Mouse (Mus musculus): ENCODE measurements around the gene Gm42791. TPM values are rescaled to one million over a fixed set of nuclear protein-coding genes. Genes with fewer than 3 reads are reported as not detected.

Gene Gm42791
- polyA plus RNA-seq, 1 experiment = not detected

DNA sequence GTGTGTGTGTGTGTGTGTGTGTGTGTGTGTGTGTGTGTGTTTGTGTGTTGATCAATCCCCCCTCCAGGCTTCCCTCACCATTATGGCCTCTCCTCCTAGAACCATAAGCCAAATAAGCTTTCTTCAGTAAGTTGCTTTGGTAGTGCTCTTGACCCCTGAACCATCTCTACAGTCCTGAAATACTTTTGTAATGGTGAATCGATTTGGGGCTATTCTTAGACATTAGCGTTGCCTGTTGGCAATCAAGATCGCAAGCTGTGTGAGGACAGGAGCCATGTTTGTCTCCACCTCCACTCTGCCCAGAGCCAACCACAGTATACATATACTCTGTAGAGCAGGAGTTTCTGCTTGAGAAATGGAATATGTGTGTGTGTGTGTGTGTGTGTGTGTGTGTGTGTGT, 14.2 kb upstream of the Gm42791 start:
- no peak for TF ChIP-seq CTCF (IDR thresholded peaks at IDR 0.05; ENCODE audit: control insufficient read depth, insufficient read depth, insufficient replicate concordance, low read depth, low read length)
- TF ChIP-seq POLR2A (IDR thresholded peaks at IDR 0.05; ENCODE audit: control insufficient read depth, low read depth, low read length) = no peak
- H3K27ac ChIP-seq (ENCODE audit: control insufficient read depth, insufficient read depth, low read depth, low read length) = no peak overlapping the region
- H3K36me3 ChIP-seq (ENCODE audit: control insufficient read depth, insufficient read depth, low read length) = no peaks in the 10 kb centered on the region
- no peaks in the 10 kb centered on the region for H3K27me3 ChIP-seq (ENCODE audit: control insufficient read depth, insufficient read depth, low read length)
- H3K4me3 ChIP-seq (ENCODE audit: control insufficient read depth, low read depth, low read length) = no peak overlapping the region
- peaks cover 2% of the 10 kb centered on the region for H3K4me1 ChIP-seq (ENCODE audit: control insufficient read depth, insufficient read depth, low read length)

DNA sequence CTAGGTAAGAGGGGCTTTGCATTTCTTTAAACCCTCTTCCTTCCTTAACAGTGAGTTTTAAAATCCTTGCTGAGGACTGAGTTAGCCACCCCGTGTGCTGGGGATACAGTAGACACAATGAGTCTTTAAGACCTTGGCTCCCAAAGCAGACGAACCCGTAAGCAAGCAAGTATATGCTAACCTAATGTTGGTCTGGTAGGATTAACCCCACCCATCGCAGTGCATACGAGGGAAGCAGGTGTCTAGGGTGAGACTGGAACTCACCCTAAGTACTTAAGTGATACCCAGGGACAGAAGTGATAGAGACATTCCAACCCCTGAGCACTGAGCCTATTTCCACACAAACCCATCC, 12.3 kb upstream of the Gm42791 start:
- no peak for TF ChIP-seq POLR2A (IDR thresholded peaks at IDR 0.05; ENCODE audit: control insufficient read depth, low read depth, low read length)
- TF ChIP-seq CTCF (IDR thresholded peaks at IDR 0.05; ENCODE audit: control insufficient read depth, insufficient read depth, insufficient replicate concordance, low read depth, low read length) = no peak
- peaks cover 2% of the 10 kb centered on the region for H3K4me1 ChIP-seq (ENCODE audit: control insufficient read depth, insufficient read depth, low read length)
- H3K4me3 ChIP-seq (ENCODE audit: control insufficient read depth, low read depth, low read length) = no peak overlapping the region
- peak overlapping the region; percentile 62 for H3K27ac ChIP-seq (ENCODE audit: control insufficient read depth, insufficient read depth, low read depth, low read length)
- H3K27me3 ChIP-seq (ENCODE audit: control insufficient read depth, insufficient read depth, low read length) = no peaks in the 10 kb centered on the region
- no peaks in the 10 kb centered on the region for H3K36me3 ChIP-seq (ENCODE audit: control insufficient read depth, insufficient read depth, low read length)

DNA sequence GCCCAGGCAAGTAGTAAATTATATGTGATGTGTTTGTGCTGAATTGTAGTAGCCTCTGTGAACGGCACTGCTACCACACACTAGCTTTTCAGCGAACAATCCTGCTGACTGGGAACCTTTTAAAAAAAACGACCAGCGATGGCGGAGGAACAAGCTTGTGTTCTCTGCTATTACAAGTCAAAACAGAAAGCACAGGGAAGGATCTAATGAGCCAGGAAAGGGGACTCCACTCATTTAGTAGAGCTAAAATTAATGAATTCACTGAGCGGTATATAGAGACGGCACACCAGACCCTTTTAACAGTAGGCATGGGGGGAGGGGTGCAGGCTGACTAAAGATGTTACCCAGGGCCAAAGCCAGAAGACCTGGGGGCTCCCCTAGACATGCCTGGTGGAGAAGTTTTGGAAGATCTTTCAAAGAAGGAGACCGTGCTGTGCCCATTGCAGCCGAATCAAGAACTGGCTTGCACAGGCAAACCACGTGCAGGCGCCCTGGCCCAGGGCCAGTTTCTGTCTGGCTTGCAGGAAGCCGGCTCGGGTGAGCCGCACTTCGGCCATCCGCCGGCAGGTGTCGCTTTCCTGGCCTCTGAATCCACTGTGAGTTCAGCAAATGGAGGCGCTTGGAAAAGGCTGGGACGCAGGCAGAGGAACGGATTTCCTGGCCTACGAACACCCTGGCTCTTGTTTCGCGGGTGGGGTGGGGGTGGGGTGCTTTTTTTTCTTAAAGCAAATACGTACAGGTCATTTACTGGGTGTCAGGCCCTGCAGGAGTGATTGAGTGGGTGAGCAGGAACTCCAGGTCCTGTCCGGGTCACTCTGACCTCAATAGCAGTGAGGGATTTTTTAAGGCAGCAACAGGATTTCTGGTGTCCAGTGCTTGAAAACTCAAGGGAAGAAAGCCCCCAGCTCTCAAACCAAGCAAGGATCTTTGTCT, 11.7 kb upstream of the Gm42791 start:
- H3K4me1 ChIP-seq (ENCODE audit: control insufficient read depth, insufficient read depth, low read length) = peaks cover 2% of the 10 kb centered on the region
- peak overlapping the region; percentile 58 for H3K27ac ChIP-seq (ENCODE audit: control insufficient read depth, insufficient read depth, low read depth, low read length)
- no peaks in the 10 kb centered on the region for H3K27me3 ChIP-seq (ENCODE audit: control insufficient read depth, insufficient read depth, low read length)
- no peaks in the 10 kb centered on the region for H3K36me3 ChIP-seq (ENCODE audit: control insufficient read depth, insufficient read depth, low read length)
- 0 out of 2 replicates have a peak, but pooled peaks have one; percentile 34 for TF ChIP-seq POLR2A (IDR thresholded peaks at IDR 0.05; ENCODE audit: control insufficient read depth, low read depth, low read length)
- peak; percentile 85 for TF ChIP-seq CTCF (IDR thresholded peaks at IDR 0.05; ENCODE audit: control insufficient read depth, insufficient read depth, insufficient replicate concordance, low read depth, low read length)
- H3K4me3 ChIP-seq (ENCODE audit: control insufficient read depth, low read depth, low read length) = peak overlapping the region; percentile 7

DNA sequence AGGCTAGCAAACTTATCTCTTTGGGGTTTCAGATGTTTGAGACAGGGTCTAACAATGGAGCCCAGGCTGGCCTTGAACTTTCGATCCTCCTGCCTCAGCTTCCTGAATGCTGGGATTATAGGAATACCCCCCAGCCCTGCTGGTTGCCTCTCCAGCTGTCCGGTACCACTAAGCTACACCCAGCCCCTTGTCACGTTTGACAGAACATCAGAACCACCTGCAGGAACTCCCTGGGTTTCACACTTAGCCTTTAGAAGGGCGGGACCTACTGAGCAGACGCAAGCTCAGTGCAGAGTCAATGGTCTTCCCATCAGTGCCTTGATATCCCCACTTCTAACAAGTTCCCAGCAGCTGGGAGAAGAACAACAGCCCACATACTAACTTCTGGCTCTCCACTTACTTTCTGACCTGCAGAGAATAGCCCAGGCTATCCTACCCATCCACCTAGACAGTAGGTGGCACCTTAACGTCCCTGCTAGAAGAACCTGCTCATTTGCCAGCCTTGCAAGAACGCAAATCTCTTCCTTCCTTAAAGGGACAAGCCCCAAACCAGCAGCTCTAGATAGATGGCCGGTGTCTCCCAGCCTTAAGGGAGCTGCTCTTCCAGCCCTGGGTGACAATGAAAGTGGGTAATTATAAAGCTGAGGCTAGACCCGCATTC, 10.9 kb upstream of the Gm42791 start:
- TF ChIP-seq CTCF (IDR thresholded peaks at IDR 0.05; ENCODE audit: control insufficient read depth, insufficient read depth, insufficient replicate concordance, low read depth, low read length) (no peak), POLR2A (IDR thresholded peaks at IDR 0.05; ENCODE audit: control insufficient read depth, low read depth, low read length) (no peak)
- Histone ChIP-seq H3K36me3 (ENCODE audit: control insufficient read depth, insufficient read depth, low read length) (no peaks in the 10 kb centered on the region), H3K27me3 (ENCODE audit: control insufficient read depth, insufficient read depth, low read length) (no peaks in the 10 kb centered on the region), H3K4me1 (ENCODE audit: control insufficient read depth, insufficient read depth, low read length) (peaks cover 2% of the 10 kb centered on the region), H3K4me3 (ENCODE audit: control insufficient read depth, low read depth, low read length) (no peak overlapping the region), H3K27ac (ENCODE audit: control insufficient read depth, insufficient read depth, low read depth, low read length) (peak overlapping the region; percentile 58)

DNA sequence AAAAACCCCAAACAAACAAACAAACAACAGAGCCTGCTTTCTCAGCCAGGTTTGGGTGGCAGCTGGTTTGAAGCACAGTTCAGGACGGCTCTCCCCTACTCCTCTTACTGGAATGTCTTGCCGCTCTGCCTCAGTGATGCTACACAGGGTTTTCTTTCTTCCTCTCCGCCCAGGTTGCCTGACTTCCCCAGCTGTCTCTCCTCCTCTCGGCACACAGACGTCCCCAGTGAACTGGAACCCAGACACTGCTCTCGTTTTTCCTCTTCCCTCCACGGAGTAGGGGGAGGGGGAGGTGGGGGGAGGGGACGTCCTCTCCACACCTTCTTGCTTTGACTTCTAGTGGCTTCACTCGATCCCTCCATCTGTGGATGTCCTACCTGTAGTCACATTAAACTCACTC, 10.1 kb upstream of the Gm42791 start:
- H3K27me3 ChIP-seq (ENCODE audit: control insufficient read depth, insufficient read depth, low read length) = no peaks in the 10 kb centered on the region
- peaks cover 2% of the 10 kb centered on the region for H3K4me1 ChIP-seq (ENCODE audit: control insufficient read depth, insufficient read depth, low read length)
- H3K36me3 ChIP-seq (ENCODE audit: control insufficient read depth, insufficient read depth, low read length) = no peaks in the 10 kb centered on the region
- TF ChIP-seq POLR2A (IDR thresholded peaks at IDR 0.05; ENCODE audit: control insufficient read depth, low read depth, low read length) (no peak), CTCF (IDR thresholded peaks at IDR 0.05; ENCODE audit: control insufficient read depth, insufficient read depth, insufficient replicate concordance, low read depth, low read length) (no peak)
- H3K27ac ChIP-seq (ENCODE audit: control insufficient read depth, insufficient read depth, low read depth, low read length) = no peak overlapping the region
- no peak overlapping the region for H3K4me3 ChIP-seq (ENCODE audit: control insufficient read depth, low read depth, low read length)

DNA sequence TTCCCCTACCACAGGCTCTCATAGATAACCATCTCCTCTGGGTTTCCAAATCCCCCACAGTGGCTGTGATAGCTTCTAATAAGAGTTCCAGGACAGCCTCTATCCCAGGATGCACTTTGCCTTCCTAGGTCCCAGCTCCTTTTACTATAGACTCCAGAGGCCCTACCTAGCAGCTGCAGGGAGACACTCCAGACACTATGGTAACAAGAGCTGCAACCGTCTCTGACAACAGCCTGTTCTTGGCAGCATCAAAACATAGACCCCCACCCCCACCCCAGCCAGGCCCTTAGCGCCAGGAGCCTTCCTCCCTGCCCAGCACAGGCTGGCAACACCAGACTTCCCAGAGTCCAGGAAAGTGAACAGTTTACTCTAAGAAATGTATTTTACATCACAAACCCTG, 8.2 kb upstream of the Gm42791 start:
- TF ChIP-seq CTCF (IDR thresholded peaks at IDR 0.05; ENCODE audit: control insufficient read depth, insufficient read depth, insufficient replicate concordance, low read depth, low read length) (no peak), POLR2A (IDR thresholded peaks at IDR 0.05; ENCODE audit: control insufficient read depth, low read depth, low read length) (no peak)
- no peaks in the 10 kb centered on the region for H3K36me3 ChIP-seq (ENCODE audit: control insufficient read depth, insufficient read depth, low read length)
- no peak overlapping the region for H3K4me3 ChIP-seq (ENCODE audit: control insufficient read depth, low read depth, low read length)
- H3K4me1 ChIP-seq (ENCODE audit: control insufficient read depth, insufficient read depth, low read length) = peaks cover 17% of the 10 kb centered on the region
- no peaks in the 10 kb centered on the region for H3K27me3 ChIP-seq (ENCODE audit: control insufficient read depth, insufficient read depth, low read length)
- no peak overlapping the region for H3K27ac ChIP-seq (ENCODE audit: control insufficient read depth, insufficient read depth, low read depth, low read length)

DNA sequence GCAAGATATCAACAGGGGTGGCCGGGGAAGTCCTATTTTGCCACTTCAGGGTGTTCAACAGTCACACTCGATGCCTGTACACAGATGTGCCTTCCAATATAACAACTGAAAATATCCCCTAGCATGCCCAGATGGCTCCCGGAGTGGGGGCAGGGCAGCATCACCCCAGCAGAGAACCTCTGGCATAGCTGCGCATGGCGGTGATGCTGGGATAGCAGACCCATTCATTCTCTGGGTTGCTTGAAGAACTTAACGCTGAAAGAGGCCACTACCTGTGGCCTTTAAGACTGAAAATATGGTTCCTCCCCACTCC, 7.8 kb upstream of the Gm42791 start:
- no peaks in the 10 kb centered on the region for H3K27me3 ChIP-seq (ENCODE audit: control insufficient read depth, insufficient read depth, low read length)
- TF ChIP-seq CTCF (IDR thresholded peaks at IDR 0.05; ENCODE audit: control insufficient read depth, insufficient read depth, insufficient replicate concordance, low read depth, low read length) (no peak), POLR2A (IDR thresholded peaks at IDR 0.05; ENCODE audit: control insufficient read depth, low read depth, low read length) (no peak)
- H3K4me1 ChIP-seq (ENCODE audit: control insufficient read depth, insufficient read depth, low read length) = peaks cover 17% of the 10 kb centered on the region
- no peak overlapping the region for H3K27ac ChIP-seq (ENCODE audit: control insufficient read depth, insufficient read depth, low read depth, low read length)
- H3K36me3 ChIP-seq (ENCODE audit: control insufficient read depth, insufficient read depth, low read length) = no peaks in the 10 kb centered on the region
- no peak overlapping the region for H3K4me3 ChIP-seq (ENCODE audit: control insufficient read depth, low read depth, low read length)

Data from testis, adult 2 months (tissue).